Mouse (Mus musculus) kidney, adult 18-20 months (tissue): ENCODE data around the gene Hsf2.

Source experiments
- DNase-seq: peaks from one replicate; pipeline ENCODE4 v3.0.0; 2021

Gene Hsf2

DNA sequence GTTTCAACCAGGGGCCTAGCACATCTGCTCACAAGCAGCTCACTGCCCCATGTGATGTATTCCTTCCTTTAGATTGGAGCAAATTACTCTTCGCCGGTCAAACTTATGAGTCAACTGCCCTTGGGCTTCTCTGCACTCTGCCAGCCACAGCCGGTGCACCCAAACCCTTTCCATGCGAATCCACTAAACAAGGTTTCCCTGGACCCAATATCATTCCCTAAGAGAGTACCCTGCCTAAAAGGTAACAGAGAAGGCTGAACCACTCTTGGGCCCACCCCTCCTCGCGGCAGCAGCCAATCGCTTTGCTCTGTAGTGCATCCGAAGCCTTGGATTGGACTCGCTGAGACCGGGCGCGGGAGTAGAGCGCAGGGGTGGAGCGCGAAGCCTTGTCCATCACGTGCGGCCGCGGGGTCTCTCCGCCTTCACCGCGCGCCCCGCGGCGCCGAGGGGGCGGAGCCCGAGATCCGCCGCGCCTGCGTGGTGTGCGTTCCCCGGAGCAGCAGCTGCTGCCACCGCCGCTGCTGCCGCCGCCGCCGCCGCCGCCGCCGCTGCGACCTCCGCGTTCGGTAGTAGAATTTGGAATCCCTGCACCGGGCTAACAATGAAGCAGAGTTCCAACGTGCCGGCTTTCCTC lies at the start of gene Hsf2:
TSS of gene Hsf2 (plus strand) at position 478 of the 634 bp plus-strand sequence.
- DNase-seq: peak; percentile 95

DNA sequence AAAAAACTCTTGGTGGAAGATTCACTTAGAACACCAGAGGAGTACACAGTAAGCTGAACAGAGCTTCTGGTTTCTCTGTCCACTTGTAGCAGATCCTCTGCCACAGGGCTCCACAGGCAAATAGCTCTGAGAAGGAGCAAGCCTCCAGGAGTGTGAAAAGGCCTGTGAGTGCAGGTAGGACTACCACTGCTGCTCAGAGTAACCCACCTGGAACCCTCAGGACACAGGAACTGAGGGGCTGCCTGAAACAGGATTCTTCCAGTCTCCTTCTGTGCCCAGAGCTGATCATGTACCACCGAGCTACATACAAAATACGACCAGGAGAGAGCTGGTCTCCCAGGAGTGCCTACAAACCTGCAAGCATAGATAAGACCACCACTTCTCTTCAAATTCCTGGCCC lies 48.3 kb upstream of the Hsf2 start:
- DNase-seq: no peak

DNA sequence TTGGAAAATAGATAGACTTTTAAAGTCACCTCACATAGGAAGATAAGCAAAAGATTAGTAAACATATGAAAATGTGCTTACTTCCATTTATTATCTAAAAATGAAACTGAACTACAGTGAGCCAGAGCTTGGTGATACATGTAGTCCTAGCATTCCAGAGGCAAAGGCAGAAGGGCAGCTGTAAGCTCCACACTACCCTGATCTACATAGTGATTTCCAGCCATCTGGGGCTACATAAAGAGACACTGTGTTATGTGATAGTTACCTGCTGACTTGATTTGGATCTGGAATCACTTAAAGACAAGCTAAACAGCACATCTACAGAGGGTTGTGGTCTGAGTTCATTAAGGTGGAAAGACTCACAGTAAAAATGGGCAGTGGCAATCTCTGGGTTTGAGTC lies 45.1 kb upstream of the Hsf2 start:
- DNase-seq: no peak

DNA sequence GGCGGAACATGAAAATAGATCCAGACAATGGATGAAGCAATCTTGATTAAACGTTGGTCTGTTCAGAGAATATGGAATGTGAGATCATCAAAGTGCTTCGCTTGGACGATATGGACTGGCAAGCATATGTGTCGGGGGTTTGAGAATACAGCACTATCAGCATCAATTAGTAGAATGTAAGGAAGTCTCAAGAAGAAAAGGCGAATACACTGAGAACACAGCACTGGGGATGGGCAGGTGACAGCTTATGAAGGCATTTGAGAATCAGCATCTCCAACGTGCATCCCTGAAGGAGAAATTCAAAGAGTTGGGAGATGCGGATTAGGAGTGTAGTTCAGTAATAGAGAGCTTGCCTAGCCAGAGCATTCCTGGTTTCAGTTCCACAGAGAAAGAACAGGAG lies 41.8 kb upstream of the Hsf2 start:
- no peak for DNase-seq

DNA sequence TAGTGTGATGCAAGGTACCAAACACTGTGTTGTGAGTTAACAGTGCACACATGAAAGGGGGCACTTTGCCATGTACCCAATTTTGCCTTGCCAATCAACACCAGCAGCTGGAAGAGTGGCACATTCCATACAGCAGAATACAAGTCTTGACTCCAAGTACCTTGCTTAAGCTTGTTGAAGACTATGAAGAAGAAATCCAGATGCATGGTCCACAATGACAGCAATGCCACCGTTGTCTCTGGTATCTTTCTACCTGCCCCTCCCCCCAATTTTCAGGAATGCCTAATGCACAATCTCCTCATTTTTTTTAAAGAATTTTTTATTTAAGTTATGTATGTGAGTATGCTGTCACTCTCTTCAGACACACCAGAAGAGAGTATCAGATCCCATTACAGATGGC lies 40.5 kb upstream of the Hsf2 start:
- no peak for DNase-seq

DNA sequence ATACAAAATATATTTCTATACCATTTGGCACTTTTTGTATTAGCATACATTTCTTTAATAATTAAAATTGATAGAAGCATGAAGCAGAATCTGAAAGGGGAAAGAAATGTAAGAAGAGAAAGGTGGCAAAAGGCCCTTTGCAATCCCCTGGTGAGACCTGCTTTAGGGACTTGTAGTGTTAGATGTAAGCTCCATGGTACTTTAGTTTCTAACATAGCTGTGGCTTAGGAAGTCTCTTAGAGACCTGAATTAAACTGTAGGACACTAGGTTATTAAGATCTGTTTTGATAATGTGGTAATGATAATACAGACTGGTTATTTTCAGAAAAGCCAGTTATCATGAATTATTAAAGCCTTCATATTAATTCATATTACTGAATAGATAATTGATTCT lies 38.5 kb upstream of the Hsf2 start:
- DNase-seq: no peak

DNA sequence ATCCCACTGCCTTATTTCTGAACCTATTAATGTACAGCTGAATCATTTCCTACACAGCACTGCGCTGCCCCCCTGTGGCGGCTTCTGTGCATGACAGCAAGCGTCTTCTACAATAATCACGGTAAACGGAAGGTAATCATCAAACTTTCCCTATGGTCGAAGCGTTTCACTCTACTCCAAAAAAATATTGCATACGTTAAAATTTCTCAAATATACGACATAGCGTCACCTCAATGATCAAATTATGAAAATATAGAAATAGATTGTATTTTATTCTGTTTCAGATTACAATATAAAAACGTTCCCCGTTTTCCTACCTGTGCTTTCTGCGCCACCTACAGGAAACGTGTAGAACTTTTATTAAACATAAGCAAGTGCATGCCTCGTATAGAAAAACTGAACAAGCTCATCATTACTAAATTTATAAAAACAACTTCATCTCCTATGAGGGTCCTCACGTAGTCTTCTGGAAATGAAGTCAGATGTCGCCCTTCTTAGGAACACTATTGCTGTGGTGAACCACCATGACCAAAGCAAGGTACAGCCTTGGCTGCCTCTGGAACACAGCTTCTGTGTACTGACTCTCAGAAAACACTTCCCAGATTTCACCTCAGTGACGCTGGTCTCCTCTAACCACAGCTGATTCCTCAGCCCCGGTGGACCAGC lies 38.0 kb upstream of the Hsf2 start:
- DNase-seq: peak; percentile 79

DNA sequence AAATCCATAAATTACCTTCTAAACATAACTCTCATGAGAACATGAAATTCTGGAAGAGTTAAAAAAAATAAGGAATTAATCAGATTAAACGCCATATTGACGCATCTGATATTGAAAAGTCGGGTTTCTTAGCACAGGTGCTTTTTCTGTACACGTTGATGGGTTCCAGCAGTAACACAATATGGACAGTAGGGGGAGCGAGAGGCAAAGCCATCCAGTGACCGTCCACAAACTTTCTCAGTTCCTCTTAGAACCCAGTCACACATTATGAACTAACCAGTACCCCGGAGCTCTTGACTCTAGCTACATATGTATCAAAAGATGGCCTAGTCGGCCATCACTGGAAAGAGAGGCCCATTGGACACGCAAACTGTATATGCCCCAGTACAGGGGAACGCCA lies 22.9 kb upstream of the Hsf2 start:
- DNase-seq: peak; percentile 39

DNA sequence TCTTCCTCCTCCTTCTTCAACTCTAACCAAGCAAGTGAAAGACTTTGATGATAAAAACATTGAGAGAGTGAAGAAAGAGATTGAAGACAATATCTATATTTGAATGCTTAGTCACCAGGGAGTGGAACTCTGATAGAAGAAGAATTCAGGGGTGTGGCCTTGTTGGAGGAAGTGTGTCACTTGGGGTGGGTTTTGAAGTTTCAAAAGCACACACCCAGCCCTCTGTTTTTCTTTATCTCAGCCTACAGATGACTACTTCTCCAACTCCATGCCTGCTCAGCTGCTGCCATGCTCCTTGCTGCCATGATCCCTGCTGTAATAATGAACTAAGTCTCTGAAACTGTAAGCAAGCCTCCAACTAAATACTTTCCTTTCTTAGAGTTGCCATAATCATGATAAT lies 20.4 kb upstream of the Hsf2 start:
- DNase-seq: no peak

DNA sequence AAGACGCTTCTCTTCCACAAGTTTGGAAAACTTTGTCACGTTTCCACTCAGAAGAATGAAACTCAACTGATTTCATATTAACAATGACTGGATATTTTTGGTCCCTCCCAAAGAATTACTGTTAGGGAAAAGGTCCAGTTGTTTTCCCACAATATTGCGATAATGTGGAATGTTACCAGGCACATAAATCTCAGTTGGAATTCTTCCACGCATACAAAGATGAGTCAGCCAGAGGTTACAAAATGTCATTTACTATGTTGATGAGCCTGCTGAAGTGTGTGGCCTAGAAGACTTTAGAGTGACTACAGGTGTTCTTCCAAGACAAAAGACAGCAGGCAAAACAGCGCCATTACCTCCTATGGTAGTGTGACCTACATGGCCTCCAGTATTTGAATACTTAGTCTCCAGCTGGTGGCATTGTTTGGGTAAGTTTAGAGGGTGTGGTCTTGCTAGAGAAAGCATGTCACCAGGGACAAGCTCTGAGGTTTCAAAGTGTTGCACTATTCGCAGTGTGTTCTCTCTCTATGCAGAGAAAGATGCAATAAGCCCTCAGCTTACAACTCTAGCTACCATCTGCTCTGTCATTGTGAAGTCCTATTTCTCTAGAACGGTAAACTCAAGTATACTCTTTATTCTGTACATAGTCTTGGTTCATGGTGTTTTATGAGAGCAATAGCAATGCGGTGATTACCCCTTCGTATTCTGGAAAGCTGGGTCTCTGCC lies 8.9 kb upstream of the Hsf2 start:
- DNase-seq: no peak

DNA sequence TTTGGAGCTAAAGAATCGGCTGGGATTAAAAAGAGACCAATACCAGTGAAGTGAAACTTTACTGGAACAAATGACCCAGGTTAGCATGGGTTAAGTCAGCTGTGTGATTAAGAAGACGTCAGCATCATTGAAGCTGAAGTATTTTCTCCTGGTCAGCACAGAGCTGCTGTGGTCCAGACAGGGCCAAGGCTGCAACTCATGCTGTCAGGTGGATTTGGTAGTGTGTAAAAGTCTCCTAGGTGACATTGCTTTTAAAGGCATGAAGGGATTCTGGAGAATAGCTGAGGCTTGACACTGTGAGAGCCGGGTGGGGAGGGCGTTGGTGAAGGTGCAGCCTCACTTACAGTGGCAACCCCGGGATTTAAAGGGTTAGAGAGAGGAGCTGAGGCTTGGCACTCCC lies 4.5 kb upstream of the Hsf2 start:
- DNase-seq: no peak

DNA sequence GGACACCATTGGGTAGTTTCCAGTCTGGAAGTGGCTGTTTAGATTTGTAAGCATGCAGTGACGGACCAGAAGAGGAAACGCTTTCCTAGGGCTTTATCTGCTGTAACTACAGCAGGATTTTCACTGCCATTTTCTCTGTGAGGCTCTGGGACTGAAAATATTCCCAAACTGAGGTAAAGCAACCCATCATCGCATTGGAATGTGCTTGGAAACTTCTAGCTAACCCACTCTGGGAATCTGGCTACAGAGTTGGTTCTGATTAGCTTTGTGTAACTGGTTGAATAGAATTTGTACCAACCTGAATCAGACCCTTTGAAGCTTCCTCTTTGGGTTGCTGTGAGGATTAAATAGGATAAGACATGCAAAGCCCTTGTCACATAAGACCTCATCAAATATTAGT lies 1.4 kb upstream of the Hsf2 start:
- no peak for DNase-seq

DNA sequence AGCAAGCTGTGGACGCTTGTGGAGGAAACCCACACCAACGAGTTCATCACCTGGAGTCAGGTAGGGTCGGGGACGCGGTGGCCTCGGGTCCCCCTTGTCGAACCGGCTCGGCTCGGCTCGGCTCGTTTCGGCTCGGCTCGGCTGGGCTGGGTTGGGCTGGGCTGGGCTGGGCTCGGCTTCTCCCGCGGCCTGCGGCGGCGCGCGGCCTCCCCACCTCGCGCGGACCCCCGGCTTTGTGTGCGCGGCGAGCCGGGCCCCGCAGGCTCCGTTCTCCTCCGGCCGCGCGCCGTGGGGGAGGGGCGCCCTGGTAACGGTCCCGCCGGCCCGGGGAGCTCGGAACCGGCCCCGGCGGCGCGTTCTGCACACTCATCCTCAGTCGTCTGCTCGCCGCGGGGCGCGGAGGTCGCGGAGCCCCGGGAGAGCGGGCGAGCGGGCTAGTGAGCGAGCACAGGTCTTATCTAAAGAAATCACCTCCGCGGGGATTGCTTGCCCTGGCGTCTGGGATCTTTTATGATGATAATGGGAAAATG lies 422 bp downstream of the Hsf2 start:
- no peak for DNase-seq

DNA sequence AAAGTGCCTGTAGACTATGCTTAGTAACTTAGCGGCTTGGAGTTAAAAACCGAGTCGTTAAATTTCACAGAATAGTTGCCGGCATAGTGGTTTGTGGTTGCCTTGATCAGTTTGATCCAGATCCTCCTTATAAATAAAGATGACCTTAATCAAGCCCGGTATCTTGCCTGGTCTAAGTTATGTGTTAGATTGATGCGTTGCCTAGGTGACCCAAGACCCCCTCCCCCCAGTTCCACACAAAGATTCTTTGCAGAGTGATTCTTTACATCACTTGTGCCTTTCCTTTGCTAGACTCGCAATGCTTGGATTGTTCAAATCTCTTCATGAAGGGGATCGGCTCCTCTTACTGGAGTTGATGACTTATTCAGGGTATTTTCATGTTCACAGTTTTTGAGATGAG lies 1.0 kb downstream of the Hsf2 start:
- no peak for DNase-seq

DNA sequence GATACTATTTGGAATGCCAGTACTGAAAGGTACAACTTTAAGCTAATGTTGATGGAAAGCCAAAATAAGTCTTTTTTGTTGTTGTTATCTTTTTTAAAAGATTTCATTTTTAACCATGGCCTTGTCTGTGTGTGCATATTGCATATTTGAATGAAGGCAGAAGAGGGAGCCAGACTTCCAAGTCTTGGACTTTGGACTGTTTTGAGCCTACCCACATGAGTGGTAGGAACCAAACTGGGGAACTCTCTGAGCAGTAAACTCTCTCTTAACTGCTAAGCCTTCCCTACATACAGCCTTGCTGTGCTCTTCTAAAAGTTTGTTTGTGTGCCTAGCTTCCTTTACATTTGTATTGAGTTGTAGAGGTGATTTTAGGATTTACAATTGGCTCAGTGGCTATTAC lies 2.4 kb downstream of the Hsf2 start:
- no peak for DNase-seq

DNA sequence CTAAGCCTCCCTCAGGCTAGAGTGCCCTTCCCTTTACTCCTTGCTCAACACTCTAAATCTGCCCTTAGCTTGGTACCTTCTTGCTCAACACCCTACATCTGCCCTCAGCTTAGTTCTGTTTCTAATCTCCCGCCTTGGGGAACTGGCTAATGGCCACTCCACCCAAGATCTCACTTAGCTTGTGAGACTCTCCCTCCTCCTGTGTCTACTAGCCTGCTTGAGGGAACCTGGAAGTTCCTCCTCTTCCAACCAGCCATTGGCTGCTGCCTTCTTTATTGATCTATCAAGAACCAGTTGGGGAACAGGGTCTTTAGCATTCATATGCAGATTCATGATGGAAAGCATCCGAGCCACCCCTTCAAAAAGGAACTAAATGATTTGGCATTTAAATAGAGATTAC lies 5.9 kb downstream of the Hsf2 start:
- no peak for DNase-seq

DNA sequence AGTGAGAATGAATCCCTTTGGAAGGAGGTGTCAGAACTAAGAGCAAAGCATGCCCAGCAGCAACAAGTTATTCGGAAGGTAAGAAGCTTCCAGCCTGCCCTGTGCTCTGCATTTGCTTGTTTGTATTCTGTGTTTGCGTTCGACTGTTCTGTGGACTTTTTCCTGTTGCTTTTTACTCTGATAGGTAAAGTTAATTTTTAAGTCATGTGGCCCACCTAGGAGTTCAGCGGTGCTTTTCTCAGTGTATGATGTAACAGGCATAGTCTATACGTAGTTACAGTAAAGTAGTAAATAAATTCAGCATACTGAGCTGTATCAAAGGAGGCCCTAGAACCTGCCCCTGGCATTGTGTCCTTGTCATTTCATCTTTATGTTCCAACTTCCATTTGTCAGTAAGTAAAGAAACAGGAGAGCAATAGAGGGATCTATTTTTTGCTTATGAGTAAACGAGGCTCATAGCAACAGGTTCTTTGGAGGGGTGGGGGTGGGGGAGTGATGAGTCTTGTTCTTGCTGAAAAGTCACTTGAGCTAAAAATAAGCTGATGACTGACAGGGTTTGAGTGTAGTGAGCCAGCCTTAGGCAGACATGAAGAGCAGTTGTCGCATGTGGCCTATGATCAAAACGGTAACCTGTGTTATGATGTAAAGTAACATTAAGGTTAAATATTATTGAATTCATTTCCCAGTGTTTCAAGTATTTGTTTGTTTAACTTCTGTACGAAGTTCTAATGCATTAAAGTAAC lies 13.4 kb downstream of the Hsf2 start:
- no peak for DNase-seq

DNA sequence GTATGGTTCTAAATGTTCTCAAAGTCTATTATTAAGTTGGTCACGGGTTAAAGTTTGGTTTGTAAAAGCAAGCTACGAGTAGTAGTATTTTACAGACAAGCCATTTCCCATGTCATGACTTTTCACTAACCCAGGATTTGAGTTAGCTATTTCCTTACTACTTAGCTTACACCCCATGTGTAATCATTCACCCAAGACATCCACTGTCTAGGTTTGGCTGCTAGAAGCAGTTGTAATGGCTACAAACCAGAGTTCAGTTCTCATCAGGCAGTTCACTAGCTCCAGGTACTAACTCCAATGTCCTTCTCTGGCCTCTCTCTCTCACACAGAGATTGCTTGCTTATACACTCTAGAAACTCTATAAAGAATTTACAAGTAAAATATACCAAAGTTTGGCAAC lies 28.4 kb downstream of the Hsf2 start:
- no peak for DNase-seq

DNA sequence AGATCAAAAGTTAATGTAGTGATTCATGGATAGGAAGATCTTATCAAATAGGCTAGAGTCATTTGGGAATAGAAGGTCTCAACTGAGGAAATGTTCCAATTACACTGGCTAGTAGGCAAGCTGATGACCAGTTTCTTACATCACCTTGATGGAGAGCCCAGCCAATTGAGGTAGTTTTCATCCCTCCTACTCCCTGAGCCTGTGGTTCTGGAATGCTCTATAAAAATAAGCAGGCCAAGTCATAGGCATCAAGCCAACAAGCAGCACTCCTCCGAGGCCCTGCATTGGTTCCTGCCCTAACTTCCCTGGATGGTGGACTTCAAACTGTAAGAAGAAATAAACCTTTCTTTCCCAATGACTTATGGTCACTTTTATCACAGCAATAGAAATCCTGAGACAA lies 29.1 kb downstream of the Hsf2 start:
- DNase-seq: no peak

DNA sequence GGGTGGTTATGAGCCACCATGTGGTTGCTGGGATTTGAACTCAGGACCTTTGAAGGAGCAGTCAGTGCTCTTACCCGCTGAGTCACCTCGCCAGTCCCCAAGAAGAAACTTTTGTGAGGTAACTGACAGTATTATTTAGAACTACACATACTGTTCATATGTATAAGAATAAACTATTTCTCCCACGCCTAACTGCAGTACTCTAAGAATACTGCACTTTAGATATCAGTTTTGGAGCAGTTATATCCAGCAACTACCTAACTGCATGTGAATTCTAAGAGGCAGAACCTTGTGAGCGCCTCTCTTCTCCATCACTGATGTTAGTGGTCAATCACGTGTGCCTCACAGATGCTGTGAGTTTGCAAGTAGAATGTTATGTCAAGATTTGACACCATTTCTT lies 40.3 kb downstream of the Hsf2 start:
- DNase-seq: no peak

DNA sequence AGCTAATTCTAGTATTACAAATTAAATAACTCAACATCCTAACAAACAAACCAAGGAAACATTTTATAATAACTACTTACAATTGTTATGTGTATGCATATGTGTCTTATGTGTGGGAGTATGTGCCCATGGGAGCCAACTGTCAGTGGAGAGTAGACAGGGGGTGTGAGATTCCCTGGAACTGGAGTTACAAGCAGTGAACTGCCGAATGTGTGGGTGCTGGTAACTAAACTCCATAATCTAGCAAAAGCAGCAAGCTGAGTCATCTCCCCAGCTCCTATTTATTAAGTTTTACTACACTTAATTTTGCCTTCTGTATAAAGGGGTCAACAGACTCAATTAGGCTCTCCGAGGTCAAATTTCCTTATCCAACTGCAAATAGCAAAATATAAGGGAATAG lies 44.9 kb downstream of the Hsf2 start:
- DNase-seq: no peak

DNA sequence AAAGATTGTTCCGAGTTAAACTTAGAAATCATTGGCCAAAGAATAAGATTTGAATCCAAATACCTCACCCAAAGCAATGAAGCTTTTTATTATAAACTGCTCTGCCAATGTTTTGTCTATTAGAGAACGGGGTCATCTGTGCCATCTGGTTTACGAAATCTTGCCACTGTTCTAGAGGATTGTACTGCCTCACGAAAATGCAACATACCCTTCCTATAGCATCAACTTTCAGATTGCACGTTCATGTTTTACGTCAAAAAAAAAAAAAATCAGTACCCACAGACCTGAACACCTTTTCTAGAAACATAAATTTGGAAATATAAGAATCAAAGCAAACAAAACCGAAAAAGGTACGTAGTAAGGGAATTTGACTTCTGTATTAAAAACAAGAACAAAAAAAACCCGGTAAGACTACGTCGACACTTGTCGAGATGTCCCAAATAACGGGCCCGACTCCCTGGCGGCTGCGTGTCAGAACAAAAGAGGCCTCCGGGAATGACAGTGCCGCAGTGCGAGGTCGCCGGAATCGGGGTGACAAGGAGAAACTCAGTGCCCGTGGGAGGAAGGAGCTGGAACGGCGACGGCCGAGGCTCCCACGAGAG lies 45.5 kb downstream of the Hsf2 start:
- DNase-seq: no peak
